Mouse (Mus musculus) left cerebral cortex, adult 2 months (tissue): ENCODE measurements around the gene Trmt112. TPM values are rescaled to one million over a fixed set of nuclear protein-coding genes. Genes with fewer than 3 reads are reported as not detected.

ENCODE experiments used
- DNase-seq, 2 experiments: peaks; one replicate each; pipeline ENCODE4 v3.0.0; 2021 to 2022; ENCODE audit warnings: low spot score in 2 of 2, mixed read lengths in 1 of 2; ENCODE audit errors: extremely low spot score in 1 of 2
- H3K27ac ChIP-seq: fragments of 200-600 bp; 2 replicates; pipeline ENCODE4 v1.8.1; 2022
- H3K4me3 ChIP-seq: fragments of 200-600 bp; 2 replicates; pipeline ENCODE4 v1.8.1; 2022
- CTCF ChIP-seq: fragments of 200-600 bp; IDR thresholded peaks from 2 replicates; pipeline ENCODE4 v1.8.1; 2022; ENCODE audit warnings: antibody characterized with exemption, mild to moderate bottlenecking, moderate library complexity
- intact Hi-C: fragments of 180-260 bp; cut with DNase I; formaldehyde crosslinking; loops from one replicate; pipeline ENCODE4 v1.15.1; 2025
- total RNA-seq, 2 experiments: library from RNA; stranded (reverse); gene quantifications; 2 replicates each; pipeline ENCODE4 v1.2.3; 2021

The Trmt112 gene
- total RNA-seq, 2 experiments from 2014 or later = 40.0 to 43.4 TPM

DNA sequence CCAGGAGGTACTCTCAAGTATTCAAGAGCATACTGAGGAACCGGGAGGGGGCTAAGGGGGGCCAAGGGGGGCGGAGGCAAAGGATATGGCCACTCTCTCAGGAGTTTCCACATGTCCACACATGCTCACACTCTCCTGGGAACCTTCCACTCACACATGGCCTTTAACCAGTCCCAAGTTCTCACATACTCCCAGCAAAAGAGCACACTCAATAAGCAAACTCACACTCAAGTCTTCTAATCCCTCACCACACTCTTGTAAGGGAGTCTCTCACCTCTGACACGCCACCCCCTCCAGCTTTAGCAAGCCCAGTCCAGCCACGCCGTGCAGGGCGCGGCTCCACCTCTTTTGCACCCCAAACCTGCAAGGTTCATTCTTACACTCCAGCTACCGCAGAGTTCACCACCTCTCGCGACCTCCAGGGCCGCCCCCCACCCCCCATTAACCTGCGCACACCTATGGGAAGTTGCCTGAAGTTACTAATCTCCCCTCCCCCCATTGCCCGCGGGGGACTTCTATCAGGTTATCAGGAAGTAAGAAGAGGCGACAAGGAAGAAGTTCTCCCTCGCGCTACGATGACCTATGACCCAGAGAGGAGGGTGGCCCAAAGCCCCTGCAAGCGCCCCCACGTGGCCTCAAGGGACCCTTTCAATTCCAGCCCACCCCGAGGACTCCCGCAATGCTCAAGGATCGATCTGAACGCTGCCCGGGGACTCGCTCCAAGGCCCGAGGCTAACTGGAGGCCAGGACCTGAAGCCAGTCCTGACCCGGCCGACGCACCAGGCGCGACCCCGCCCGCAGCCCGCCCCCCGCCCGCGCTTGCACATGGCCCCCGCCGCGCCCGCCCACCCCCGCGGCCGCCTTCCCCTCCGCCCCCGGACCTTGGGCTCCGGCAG is 11.5 kb downstream of the Trmt112 start:
- Histone ChIP-seq H3K4me3 (peak overlapping the region; percentile 82), H3K27ac (peak overlapping the region; percentile 89)
- intact Hi-C loops = loop anchor here (1.0 to 5.0 kb wide), 2 partner anchors 9 to 116 kb away; partner anchors contain the start of gene Stip1
- TF ChIP-seq CTCF = no peak
- peak in 1 of 2 experiments; percentile 50 for DNase-seq

DNA sequence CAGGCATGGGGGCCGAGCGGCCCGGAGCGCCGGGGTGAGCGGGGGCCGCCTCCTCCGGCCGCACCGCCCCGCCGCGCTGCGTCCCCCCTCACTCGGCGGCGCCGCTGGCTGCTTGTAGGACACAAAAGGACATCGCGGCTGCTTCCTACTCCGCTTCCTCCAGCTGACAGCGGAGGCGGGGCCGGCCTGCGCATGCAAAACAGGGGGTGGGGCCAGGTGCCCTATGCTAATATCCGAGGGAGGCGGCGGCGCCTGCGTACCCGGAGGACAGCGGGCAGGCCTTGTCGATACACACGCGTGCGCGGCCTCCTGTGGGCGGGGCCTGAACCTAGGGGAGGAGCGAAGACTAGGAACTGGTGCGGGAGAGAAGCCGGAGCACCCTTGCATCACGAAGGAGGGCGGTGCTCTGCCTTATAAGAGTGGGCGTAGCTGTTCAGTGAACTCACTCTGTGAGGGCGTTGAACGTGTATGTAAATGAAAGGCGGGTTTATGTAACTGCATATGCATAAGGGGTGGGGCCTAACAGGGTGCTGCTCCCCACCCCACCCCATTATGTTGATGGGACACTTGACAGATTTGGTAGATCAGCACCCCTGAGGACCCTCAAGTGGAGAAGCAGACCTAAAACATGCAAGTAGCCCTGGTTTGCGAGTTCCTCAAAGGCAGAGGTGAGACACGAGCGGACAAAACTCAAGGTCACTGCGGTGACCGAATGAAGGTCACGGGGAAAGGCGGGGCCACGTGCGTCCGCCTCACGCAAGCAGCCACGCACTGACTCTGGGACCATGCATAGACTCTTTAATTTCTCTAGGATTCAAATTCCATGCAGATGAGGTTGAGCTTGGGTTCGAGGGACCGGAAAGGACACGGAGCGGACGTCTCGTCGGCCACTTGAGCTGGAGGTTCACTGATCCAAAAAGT is 12.4 kb downstream of the Trmt112 start, which contains the start of gene Esrra:
Gene Esrra, minus strand, starts transcription at position 167 of the 921 bp plus-strand sequence.
- Histone ChIP-seq H3K4me3 (peak within 1 kb of the TSS; percentile 82), H3K27ac (peak within 1 kb of the TSS; percentile 98)
- intact Hi-C loops = loop anchor here (2.0 to 5.0 kb wide), 2 partner anchors 57 to 115 kb away; partner anchors contain the start of gene Stip1
- no peak for TF ChIP-seq CTCF
- DNase-seq = peak; percentile 99 to 100

DNA sequence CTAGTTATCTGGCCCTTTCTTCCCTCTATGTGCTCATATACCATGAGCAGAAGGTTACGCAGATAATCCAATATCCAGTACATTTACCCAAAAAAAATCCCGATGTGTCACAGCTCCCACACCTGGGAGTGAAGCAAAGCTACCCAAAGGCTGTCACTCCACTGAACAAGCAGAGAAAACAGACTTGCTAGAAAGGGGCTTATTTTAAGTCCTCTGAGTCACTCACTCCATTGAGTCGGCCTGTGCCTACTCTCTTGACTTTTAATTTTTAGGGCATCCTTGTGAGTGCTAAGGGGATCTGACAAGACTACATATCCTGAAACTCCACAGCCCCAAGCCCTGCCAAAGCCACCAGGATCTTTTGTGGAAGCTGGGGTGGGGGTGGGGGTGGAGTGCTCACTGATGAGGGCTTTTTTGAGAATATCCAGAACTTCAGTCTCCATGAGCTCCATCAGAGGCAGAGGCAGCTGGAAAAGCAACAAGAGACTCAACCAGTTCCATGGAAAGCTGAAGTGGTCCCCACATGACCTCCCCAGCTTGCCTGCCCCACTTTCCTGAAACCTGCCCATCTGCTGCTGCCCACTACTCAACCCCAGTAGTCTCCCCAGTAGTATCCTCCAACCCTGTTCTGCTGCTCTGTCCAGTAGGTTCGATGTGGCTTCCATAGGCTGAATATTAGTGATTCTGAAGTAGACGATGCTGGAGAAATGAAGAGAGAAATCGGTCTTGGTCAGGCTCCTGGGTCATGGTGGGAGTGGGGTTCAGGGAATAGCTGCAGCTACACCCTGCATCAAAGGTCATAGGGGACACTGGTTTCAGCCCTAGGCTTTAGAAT is 13.6 kb downstream of the Trmt112 start:
- intact Hi-C loops = loop anchor here (2.0 to 5.0 kb wide), 2 partner anchors 56 to 114 kb away; partner anchors contain the start of gene Stip1
- DNase-seq = no peak
- peak overlapping the region; percentile 82; the same call in 1 of the 2 replicates for H3K4me3 ChIP-seq
- H3K27ac ChIP-seq = peak overlapping the region; percentile 98
- TF ChIP-seq CTCF = no peak

DNA sequence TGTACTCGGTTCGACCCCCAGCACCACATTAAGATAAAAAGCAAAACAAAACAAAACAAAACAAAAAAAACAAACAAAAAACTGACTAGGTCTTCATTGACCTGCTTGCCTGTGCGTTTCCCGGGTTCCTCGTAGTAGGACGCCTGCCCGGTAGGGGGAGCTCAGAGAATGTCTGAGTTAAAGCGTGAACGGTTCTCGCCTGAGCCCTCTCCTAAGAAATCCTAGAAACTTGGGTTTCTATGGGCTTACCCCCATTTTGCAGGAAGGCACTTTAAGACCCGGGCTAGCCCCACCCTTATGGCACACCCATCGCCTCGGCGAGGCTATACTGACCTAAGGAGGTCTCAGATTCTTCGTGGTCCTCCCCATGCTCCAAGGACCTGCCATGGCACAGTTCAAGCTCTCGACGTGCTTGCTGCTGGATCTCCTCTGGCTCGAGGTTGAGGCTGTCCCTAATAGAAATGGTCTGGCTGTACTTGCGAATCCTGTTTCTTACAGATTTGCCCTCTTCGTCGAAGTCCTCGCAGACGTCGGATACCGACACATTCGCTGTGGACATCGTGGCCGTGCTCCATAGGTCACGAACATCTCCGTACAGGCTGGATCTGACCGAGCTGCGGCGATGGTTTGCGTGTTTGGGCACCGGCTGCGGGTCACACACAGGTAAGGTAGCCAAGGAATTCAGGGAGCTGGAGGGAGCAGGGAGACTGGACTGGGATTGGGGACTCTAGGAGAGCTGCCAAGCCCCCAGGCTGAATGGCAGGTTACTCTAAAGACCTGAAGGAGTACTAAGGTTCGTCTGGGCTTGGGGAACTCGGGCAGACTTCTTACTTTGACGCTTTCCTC is 15.2 kb downstream of the Trmt112 start:
- Histone ChIP-seq H3K27ac (no peak overlapping the region), H3K4me3 (no peak overlapping the region)
- peak; percentile 93 for TF ChIP-seq CTCF
- intact Hi-C loops = loop anchor here (1.0 to 5.0 kb wide), 2 partner anchors 96 to 113 kb away; partner anchors contain the start of gene Stip1
- DNase-seq = peak; percentile 84 to 88

DNA sequence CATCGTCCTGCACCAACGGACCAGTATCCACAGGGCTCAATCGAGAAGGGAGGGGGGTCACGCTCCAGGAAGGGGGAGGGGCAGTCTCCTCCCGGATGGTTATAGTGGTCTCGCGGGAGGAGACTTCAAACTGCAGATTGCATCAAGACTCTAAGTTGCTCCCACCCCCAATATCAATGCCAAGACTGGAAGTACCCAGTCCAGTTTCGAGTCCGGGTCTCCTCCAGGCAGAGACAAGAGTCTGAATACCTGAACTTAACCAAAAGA is 15.7 kb downstream of the Trmt112 start, which contains the start of gene Catsperz:
Gene Catsperz, minus strand, starts transcription at position 74 of the 267 bp plus-strand sequence.
- no peak for TF ChIP-seq CTCF
- DNase-seq = no peak
- Histone ChIP-seq H3K4me3 (no peak within 1 kb of the TSS), H3K27ac (no peak within 1 kb of the TSS)
- intact Hi-C loops = no loop called here

DNA sequence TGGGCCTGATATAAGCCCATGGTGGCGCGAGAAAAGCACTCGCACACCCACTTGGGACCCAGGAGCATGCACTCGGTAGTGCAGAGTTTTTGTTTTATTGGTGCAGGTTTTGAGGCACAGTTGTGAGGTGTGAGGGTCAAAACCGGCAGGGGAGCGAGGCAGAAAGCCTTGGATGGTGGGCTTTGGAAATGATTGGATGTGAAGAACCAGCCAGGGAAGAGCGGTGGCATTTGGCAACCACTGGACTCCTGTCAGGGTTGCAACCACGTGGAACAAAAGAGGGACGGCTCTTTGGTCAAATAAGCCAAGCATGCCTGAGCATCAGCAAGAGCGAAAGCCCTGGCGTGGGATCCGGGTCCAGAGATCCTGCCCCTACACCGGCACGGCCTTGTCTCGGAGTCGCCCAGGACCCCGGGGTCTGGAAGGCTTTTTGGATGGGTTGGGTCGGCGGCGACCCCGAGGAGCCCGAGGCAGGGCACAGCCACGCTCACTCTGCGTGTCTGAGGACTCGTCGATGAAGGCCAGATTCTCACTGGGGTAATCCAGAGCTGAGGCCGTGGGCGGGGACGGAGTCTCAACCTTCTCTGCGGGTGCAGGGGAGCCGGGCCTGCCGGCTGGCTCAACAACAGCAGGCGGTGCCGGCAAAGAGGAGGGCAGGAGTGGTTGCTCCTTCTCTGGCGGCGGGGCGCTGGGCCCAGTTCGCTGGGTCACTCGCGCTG is 16.3 kb downstream of the Trmt112 start:
- TF ChIP-seq CTCF = no peak
- intact Hi-C loops = no loop called here
- DNase-seq = no peak
- Histone ChIP-seq H3K27ac (no peak overlapping the region), H3K4me3 (no peak overlapping the region)

DNA sequence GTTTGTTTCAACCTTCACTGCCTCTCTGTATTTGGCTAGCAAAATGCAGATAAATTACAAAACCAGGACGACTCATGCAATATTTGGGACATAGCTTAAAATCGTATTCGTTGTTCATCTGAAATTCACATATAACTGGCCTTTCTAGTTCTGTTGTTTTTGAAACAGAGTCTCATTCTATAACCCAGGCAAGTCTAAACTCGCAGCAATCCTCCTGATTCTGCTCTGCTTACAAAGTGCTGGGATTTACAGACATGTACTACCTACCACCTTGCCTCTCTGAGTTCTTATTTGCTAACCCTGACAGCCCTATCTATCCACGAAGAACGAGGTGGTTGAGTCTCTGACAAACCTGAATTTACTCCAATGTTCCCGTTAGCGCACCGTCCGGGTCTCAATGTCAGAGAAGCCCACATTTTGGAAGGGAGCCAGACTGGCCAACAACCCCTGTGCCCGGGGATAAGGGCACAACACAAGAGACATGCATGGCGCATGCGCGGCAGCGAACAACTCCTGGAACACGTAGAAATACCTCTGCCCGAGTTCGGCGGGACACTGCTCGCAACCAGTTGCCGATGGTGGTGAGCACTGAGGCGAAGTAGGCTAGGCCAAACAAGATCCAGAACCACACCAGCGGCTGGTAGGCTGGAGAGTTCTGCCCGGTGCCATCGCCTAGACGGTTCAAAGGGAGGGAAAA is 17.2 kb downstream of the Trmt112 start:
- no peak for DNase-seq
- Histone ChIP-seq H3K27ac (no peak overlapping the region), H3K4me3 (no peak overlapping the region)
- TF ChIP-seq CTCF = no peak
- intact Hi-C loops = no loop called here

DNA sequence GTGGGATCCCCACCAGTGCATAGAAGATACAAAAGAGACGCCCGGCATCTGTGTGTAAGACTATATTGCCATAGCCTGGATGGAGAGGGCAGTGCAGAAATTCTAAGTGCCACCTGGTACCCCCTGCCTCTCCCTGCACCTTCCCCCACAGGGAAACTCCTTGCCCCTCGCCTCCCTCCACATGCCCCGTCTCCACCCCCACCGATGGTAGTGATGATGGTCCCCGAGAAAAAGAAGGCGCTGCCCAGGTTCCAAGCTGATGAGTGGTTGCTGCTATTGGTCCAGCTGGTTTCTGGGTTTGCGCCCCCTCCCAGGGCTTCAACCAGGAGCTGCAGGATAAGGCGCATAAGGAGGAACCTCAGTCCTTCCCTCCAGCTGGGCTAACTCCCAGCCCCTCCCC is 18.6 kb downstream of the Trmt112 start:
- H3K27ac ChIP-seq = no peak overlapping the region
- intact Hi-C loops = no loop called here
- H3K4me3 ChIP-seq = no peak overlapping the region
- no peak for TF ChIP-seq CTCF
- no peak for DNase-seq

DNA sequence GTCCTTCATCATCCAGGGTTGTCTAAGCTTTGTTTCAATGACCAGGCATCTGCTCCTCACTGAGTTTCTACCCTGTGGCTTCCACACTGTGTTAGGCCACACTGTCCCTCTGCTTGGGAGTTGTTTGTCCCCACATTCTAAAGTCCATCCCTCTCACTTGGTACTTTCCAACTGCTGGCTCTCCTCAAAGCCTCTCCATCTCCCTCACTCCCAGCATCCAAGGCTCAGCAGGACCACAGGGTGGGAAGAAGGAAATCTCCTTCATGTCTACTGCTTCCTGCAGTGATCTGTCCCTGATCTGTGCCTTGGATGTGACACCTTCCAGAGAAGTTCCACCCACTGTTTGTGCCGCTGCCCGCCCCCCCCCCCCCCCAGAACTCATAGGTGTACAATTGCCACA is 21.5 kb downstream of the Trmt112 start:
- intact Hi-C loops = no loop called here
- no peak for TF ChIP-seq CTCF
- no peak overlapping the region for H3K27ac ChIP-seq
- no peak overlapping the region for H3K4me3 ChIP-seq
- no peak for DNase-seq
